Mouse (Mus musculus) forelimb bud, embryonic 11.5 days (tissue): ENCODE measurements around the gene Hapln4.

Experiments used
- DNase-seq: peaks from one replicate; pipeline ENCODE4 v3.0.0-alpha.2; 2012; ENCODE audit warnings: low read depth, low spot score

Gene Hapln4

GRCm38 (mm10) chr8:70100241-70100640 lies 17.0 kb downstream of the Hapln4 start:
- DNase-seq, result no peak

GRCm38 (mm10) chr8:70104506-70104905 lies 21.2 kb downstream of the Hapln4 start:
- no peak for DNase-seq

- no peak for DNase-seq
Measured at GRCm38 (mm10) chr8:70104922-70105321, 21.7 kb downstream of the Hapln4 start.

GRCm38 (mm10) chr8:70110451-70110850 lies 27.2 kb downstream of the Hapln4 start:
- no peak for DNase-seq

DNA sequence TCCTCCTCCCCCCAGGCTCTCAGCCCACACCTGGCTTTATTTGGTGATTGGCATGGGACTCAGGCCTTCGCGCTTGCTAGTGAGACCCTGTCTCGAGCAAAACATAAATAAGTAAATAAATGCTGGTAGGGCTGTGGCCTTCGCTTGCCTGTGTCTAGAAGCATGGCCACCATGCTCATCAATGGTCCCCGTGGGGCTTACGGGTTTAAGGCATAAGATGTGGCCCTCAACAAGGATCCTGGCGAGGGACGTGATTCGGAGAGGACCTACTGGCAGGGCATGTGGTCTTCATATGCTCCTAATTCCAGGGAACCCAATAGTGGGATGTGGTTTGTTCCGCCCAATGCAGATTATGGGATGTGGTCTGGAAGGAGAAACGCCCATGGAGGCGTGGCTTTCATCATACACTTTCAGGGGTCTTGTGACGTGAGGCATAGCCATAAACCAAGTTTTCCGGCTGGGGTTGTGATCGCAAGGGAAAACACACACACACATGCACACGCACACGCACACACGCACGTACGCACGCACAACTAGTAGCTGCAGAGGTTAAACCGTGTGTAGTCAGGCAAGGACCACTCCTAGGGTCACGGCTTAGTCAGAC lies 28.0 kb downstream of the Hapln4 start:
- DNase-seq, result no peak

GRCm38 (mm10) chr8:70112401-70113016 lies 29.3 kb downstream of the Hapln4 start:
- DNase-seq, result no peak

GRCm38 (mm10) chr8:70114488-70114887 lies 31.2 kb downstream of the Hapln4 start:
- no peak for DNase-seq

DNA sequence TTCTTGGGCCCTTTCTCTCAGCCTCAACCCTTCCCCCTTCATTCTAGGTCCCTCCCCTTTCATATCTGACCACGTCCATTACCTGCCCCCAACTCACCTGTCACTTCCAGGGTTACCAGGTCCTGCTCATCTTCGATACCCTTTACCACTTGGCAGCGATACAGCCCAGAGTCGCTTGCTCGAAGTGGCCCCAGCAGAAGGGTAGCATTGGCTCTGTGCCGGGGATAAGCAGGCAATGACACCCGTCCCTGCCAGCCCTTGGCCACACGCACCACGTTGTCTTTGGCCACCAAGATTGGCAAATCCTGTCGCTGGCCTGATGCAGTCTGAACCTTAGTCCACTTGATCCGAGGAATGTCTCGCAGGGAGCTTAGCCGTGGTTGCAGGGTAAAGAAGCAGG lies 31.6 kb downstream of the Hapln4 start:
- DNase-seq, result no peak

DNA sequence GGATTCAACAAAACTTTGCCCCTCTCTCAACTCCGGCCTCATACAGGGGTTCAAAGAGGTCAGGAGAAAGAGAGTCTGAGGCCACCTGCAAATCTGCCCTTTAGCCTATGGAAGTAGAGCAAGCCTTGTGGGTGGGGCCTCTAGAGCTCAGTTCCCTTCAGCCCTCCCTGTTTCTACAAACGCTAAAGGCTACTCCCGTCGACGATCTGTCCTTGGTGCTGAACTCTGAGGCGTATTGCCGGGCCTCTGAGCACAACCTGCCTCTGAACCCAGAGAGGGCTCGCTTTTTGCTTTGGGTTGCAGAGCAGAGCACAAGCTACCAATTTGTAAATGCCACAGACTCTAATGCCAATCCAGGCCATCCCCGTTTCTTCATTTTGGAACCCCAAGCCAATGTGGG lies 34.4 kb downstream of the Hapln4 start:
- DNase-seq, result peak; percentile 71

GRCm38 (mm10) chr8:70118726-70119700 lies 35.8 kb downstream of the Hapln4 start:
- DNase-seq, result no peak

- DNase-seq, result peak; percentile 87
Measured at GRCm38 (mm10) chr8:70120667-70121066, 37.4 kb downstream of the Hapln4 start, which contains the start of gene Ncan. Gene Ncan (minus strand): TSS chr8:70120873.

GRCm38 (mm10) chr8:70122863-70123262 lies 39.6 kb downstream of the Hapln4 start:
- no peak for DNase-seq

DNA sequence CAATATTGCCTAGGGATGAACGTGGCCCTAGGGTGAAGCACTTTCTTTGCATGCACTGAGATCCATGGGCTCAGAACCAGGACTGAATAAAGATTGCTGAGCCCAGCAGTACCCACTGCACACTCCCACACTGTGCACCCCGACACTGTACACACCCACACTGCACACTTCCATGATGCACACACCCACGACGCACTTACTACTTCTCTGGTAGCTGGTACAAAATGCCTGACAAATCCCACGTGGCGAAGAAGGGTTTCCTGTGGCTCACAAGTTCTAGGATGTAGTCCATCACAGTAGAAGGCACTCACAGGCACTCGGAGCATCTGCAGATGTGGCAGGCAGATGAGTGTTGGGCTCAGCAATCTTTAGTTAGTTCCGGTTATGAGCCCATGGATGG lies 41.7 kb downstream of the Hapln4 start:
- DNase-seq, result no peak

DNA sequence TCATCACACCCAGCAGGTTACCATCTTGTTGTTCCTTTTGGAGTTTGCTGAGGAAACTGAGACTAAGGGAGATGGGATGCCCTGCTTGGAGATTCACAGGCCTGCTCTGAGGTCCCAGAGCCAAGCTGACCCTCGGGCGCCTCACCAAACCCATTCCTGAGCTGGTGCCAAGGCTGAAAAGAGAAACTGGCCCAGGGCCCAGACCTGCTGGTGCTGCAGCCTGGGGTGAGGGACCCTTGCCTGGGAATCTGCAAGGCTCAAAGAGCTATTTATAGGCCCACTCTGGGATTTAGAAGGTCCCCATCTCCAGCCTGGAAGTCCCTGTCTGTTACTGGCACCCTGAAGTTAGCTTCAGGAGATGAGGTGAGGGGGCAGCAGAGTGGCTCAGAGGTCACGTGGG lies 45.2 kb downstream of the Hapln4 start:
- DNase-seq, result no peak

DNA sequence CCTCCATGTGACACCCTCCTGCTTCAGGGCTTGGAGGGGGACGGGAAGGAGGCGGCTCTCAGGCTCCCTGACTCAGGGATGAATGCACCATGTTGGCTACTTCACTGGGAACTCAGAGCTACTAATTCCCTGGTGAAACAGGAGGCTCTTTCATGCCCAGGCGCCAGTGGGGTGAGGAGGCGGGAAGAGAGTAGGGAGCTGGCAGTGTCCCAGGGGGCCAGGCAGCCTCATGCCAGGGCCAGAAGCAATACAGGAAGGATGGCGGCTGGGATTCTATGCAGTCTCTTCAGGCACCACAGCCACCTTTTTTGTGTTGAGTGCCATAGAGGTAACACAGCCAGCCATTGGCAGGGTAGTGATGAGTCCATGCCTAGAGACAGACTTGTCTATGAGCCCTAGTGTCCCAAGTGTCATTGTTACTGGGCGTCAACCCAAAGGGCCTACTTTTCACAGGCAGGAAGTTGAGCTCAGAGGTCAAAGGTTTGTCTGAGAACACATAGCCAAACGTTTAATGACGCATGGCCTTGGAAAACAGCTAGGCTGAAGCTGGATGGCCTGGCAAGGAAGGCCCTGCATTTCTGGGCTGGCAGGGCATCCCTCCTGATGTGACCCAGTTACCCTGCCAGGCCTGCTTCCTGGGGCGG lies 46.2 kb downstream of the Hapln4 start:
- DNase-seq, result no peak

GRCm38 (mm10) chr8:70130066-70130465 lies 46.8 kb downstream of the Hapln4 start:
- DNase-seq, result no peak

DNA sequence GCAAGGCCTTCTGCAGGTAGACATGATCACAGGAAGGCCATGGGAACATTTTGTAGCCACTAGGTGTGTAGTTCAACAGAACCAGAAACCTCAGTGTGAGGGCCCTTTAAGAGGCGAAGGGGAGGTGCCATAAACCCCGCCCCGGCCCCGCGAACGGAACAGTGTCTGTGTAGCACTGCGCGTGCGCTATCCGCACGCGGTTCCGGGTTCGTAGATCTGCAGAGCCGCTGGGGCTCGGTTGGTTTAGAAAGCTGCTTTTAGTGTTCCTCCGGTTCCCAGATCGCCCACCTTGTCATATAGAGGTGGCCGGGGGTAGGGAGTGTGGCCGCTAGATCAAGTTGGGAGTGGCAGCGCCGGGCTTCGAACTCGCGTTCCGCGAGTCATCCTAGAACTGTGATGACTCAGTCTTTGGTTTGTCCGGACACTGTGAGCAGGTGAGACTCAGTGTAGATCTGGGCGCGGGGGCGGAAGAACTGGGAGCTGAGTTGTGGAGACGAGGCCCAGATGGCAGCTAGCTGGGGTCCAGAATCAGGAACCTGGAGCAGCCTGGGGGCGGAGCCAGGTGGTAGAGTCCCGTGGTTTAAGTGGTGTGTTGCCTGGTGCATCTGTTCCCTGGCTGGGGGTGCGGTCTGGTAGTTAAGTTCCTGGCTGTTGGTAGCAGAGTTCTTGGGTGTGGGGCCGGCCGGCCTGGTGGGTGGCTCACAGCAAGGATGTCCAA lies 48.1 kb downstream of the Hapln4 start, which contains the start of gene Nr2c2ap:
Gene Nr2c2ap (plus strand): TSS at position 168 of the 718 bp plus-strand sequence.
- peak; percentile 92 for DNase-seq

DNA sequence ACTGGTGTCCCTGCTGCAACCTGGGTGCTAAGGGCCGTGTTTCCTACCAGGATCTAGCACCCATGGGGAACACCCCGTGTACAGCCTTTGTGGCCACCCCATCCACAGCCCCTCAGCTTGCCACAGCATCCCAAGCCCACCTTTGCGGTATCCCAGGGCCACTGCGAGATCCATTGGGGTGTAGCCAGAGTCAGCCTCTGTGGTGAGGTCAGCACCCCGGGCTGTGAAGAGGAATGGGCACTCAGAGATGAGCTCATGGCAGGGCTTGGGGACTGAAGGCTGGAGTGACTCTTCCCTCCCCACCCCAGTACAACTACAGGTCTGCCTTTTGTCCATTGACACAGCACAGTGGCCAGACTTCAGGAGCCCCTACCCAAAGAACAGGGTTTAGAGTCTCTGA lies 50.8 kb downstream of the Hapln4 start:
- DNase-seq, result no peak

DNA sequence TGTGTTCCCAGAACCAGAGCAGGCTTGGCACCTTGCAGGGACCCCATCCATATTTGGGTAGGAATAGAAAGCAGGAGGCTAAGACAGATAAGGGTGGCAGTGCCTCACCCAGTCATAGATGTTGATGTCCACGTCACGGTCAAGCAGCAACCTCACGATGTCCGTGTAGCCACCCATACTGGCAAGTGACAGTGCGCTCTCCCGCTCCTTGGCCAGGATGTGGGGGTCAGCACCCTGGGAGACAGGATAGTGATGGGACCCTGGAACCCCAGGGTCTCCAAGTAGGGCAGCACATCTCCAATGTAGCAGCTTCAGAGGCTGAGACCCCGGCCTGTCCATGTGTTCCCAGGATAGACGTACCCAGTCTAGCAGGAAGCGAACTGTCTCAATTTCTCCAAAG lies 51.7 kb downstream of the Hapln4 start:
- no peak for DNase-seq

GRCm38 (mm10) chr8:70136591-70136990 lies 53.3 kb downstream of the Hapln4 start:
- DNase-seq, result no peak

DNA sequence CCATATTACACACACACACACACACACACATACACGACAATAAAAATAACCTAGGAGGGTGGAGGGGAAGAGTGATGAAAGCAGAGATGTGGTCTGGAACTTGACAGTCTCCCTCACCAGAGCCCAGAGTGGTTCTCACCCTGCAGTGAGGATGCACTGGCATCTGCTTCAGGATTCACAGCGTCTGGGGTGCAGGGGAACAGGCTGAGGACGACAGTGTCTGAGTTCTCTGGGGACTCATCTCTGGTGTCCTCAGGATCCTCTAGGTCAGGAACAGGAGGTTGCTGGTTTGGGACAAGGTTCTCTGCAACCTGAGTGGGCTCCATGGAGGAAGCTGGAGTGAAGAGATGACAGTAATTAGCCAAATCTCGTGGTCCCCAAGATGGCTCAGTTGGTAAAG lies 54.6 kb downstream of the Hapln4 start:
- DNase-seq, result no peak
